Mouse (Mus musculus): Measurements from ENCODE around the gene Tank.
A peak's percentile ranks its signal among the peaks of the same experiment; 100 is the strongest.

The Tank gene

GRCm38 (mm10) chr2:61578433-61578832, at the start of gene Tank:
TSS of gene Tank (plus strand) at chr2:61578585.
- DNase-seq (ENCODE audit: low read depth): no peak

GRCm38 (mm10) chr2:61532326-61532725, 46.1 kb upstream of the Tank start:
- peak; percentile 22 for DNase-seq (ENCODE audit: low read depth)

GRCm38 (mm10) chr2:61533131-61533530, 45.3 kb upstream of the Tank start:
- DNase-seq (ENCODE audit: low read depth): no peak

GRCm38 (mm10) chr2:61536901-61537300, 41.5 kb upstream of the Tank start:
- no peak for DNase-seq (ENCODE audit: low read depth)

- DNase-seq (ENCODE audit: low read depth): no peak
These were observed 39.0 kb upstream of the Tank start for GRCm38 (mm10) chr2:61539378-61539777.

GRCm38 (mm10) chr2:61542426-61542825, 36.0 kb upstream of the Tank start:
- no peak for DNase-seq (ENCODE audit: low read depth)

- no peak for DNase-seq (ENCODE audit: low read depth)
These were observed 32.7 kb upstream of the Tank start for GRCm38 (mm10) chr2:61545666-61546065.

GRCm38 (mm10) chr2:61548021-61548420, 30.4 kb upstream of the Tank start:
- peak; percentile 71 for DNase-seq (ENCODE audit: low read depth)

GRCm38 (mm10) chr2:61551680-61552079, 26.7 kb upstream of the Tank start:
- no peak for DNase-seq (ENCODE audit: low read depth)

- no peak for DNase-seq (ENCODE audit: low read depth)
These were observed 23.0 kb upstream of the Tank start for GRCm38 (mm10) chr2:61555367-61555766.

- DNase-seq (ENCODE audit: low read depth): no peak
These were observed 22.6 kb upstream of the Tank start for GRCm38 (mm10) chr2:61555825-61556224.

- DNase-seq (ENCODE audit: low read depth): no peak
These were observed 21.7 kb upstream of the Tank start for GRCm38 (mm10) chr2:61556639-61557038.

GRCm38 (mm10) chr2:61557848-61558471, 20.4 kb upstream of the Tank start:
- DNase-seq (ENCODE audit: low read depth): peak; percentile 23

GRCm38 (mm10) chr2:61561058-61561457, 17.3 kb upstream of the Tank start:
- no peak for DNase-seq (ENCODE audit: low read depth)

GRCm38 (mm10) chr2:61563202-61563601, 15.2 kb upstream of the Tank start:
- DNase-seq (ENCODE audit: low read depth): peak; percentile 28

- DNase-seq (ENCODE audit: low read depth): peak; percentile 16
These were observed 11.2 kb upstream of the Tank start for GRCm38 (mm10) chr2:61567045-61567783.

- no peak for DNase-seq (ENCODE audit: low read depth)
These were observed 9.2 kb upstream of the Tank start for GRCm38 (mm10) chr2:61569181-61569580.

- DNase-seq (ENCODE audit: low read depth): no peak
These were observed 6.9 kb upstream of the Tank start for GRCm38 (mm10) chr2:61571343-61571955.

- no peak for DNase-seq (ENCODE audit: low read depth)
These were observed 1.9 kb upstream of the Tank start for GRCm38 (mm10) chr2:61576497-61576896.

GRCm38 (mm10) chr2:61576928-61577695, 1.3 kb upstream of the Tank start:
- no peak for DNase-seq (ENCODE audit: low read depth)

GRCm38 (mm10) chr2:61577696-61578062, 706 bp upstream of the Tank start:
- DNase-seq (ENCODE audit: low read depth): no peak

GRCm38 (mm10) chr2:61579501-61579990, 1.2 kb downstream of the Tank start:
- DNase-seq (ENCODE audit: low read depth): no peak
